Mouse (Mus musculus): ENCODE results near the gene Srcin1. TPM values are rescaled to one million over a fixed set of nuclear protein-coding genes. Genes with fewer than 3 reads are reported as not detected.
A peak's percentile ranks its signal among the peaks of the same experiment; 100 is the strongest.

Gene Srcin1
- total RNA-seq, 2 experiments from 2014 or later = 271 to 286 TPM

DNA sequence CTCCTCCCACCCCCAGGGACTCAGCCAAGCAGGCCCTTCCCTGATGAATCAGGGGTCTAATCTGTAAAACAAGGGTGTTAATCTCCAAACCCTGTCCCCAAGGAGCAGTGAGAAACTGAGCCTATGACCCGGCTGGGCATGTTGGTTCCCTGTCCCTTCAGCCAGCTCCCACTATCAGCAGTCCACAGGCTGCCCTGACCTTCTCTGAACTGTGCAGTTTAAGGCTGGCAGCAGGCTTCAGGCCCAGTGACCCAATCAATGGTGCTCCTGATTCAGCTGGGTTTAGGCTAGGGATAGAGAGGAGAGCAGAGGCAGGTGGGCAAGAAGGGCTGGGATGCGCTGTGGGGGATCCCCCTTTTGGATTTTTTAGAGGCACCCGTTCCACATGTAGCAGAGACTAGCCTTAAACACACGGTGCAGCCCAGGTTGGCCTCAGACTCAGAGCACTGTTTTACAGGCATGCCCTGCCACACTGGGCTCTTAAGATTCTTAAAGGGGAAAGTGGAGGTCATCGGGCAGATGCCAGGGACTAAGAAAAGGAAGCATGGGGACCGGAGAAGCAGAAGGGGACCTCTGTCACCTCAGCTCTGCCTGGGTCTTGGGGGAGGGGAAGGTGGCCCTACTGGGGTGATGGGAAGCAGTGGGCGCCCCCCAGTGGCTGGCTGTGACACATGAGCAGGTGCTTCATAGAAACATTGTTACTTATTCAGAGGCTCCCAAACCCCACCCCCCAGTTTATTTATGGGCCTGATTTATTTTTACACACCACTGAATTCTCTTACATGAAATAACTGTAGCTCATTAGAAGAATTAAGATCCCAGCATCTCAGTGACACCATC lies 19.2 kb downstream of the Srcin1 start:
- DNase-seq (ENCODE audit: low spot score in 2 of 2) = peak; percentile 85 to 90

DNA sequence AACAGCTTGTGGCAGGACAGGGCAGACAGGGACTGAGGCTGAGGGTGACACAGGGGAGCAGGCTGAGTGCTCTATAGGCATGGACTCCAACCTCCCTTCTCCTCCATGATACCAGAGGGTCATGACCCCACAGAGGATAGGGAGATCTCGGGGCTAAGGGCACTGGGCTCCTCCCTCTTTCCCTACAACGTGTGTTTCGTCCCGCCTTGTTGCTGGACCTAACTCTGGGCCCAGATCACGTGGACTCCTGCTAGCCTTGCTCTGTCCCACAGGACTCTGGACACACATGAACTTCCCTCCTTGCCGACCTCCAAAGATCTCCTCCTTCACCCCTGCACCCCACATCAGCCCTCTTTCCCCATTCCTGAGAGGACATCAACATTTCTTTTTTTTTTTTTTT lies 20.8 kb downstream of the Srcin1 start:
- no peak for DNase-seq (ENCODE audit: low spot score in 2 of 2)

DNA sequence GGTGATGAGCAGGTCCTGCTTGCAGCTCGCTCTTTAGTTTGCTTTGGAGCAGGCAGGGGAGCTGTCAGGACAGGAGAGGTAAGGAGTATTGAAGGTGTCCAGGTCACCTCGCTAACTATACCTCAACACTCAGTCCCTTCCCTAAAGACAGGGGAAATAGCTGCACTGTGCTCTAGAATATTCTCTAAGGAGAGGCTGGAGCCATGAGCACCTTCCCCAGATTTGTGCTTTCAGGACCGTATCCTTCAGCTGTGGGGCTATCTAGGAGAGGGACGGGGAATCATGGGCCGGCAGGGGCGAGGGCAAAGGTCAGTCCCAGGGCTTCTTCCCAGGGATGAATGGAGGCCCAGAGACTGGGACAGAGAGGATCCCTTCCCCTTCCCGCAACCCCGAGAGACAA lies 23.8 kb downstream of the Srcin1 start:
- no peak for DNase-seq (ENCODE audit: low spot score in 2 of 2)

GRCm38 (mm10) chr11:97548757-97549156 lies 27.2 kb downstream of the Srcin1 start:
- no peak for DNase-seq (ENCODE audit: low spot score in 2 of 2)

GRCm38 (mm10) chr11:97547957-97548706 lies 27.9 kb downstream of the Srcin1 start:
- no peak for DNase-seq (ENCODE audit: low spot score in 2 of 2)

GRCm38 (mm10) chr11:97546804-97547411 lies 29.1 kb downstream of the Srcin1 start:
- peak in 1 of 2 experiments; percentile 63 for DNase-seq (ENCODE audit: low spot score in 2 of 2)

GRCm38 (mm10) chr11:97545808-97546560 lies 30.0 kb downstream of the Srcin1 start:
- no peak for DNase-seq (ENCODE audit: low spot score in 2 of 2)

DNA sequence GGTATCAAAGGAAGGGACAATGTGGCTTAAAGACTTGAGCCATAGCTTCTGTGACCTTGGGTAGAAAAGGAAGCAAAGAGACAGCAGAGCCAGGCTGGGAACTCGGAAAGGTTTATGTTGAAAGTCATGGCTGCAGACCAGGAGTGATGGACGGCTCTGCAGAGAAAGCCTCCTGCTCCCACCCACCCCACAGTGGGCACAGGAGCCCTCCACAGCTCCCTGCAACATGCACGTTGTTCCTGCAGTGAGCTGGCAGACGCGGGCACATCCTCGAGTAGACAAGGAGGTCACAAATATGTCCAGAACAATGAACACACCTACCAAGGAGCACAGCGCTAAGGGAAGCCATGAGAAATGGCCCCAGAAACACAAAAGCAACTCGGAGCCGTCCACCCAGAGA lies 32.1 kb downstream of the Srcin1 start:
- no peak for DNase-seq (ENCODE audit: low spot score in 2 of 2)

- DNase-seq (ENCODE audit: low spot score in 2 of 2) = peak; percentile 67 to 79
These were observed 32.7 kb downstream of the Srcin1 start for GRCm38 (mm10) chr11:97543181-97543733.

GRCm38 (mm10) chr11:97542171-97543150 lies 33.5 kb downstream of the Srcin1 start:
- DNase-seq (ENCODE audit: low spot score in 2 of 2) = no peak

DNA sequence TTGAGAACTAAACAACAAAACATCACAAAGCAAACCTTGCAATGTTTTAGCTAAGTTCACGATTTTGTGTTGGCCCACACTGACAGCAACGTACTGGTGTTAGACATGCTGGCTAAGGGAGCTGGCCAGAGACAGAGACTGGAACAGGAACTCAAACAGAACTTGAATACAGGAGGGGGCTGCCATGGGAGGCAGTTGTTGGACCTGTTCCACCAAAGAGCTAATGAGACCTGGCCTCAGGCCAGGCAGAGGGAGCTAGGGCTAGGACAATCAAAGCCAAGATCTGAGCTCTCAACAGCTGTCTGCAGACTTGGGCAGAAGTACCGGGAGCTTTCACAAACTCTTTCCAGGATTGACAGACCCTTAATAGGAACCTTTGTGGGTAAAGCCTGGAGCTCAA lies 35.4 kb downstream of the Srcin1 start:
- DNase-seq (ENCODE audit: low spot score in 2 of 2) = peak; percentile 78 to 84

DNA sequence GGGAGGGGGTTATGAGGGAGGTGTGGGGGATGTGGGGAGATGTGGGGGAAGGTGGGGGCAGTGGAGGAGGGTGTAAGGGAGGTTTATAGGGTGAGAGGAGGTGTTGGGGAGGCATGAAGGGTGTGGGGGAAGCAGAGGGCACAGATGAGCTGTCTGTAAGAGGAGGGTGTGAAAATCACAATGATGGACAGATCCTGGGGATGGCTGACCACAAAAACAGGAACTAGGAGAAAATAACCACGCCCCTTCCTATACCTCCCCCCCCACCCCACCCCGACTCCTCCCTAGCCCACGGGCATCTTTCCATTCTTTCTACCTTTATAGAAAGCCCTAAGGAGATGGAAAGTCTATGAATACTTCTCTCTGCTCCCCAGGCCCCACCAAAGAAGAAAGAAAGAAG lies 35.9 kb downstream of the Srcin1 start:
- DNase-seq (ENCODE audit: low spot score in 2 of 2) = no peak

DNA sequence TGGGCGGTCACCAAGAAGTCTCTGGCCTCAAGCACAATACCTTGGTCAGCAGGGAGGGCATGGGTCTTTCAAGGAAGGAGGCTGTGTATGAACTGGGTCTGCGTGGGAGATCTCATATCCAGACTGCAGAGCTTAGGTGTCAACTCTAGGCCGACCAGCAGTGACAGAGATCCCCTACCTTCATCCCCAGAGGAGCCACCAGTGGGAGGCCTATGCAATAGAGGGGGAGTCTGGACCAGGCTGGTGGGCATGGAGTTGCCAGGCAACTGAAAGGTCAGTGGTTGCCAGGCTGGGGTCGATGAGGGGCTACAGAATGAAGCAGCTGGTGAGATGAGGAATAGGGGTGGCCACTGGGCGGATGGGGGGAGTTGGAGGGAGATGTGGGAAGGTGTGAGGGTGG lies 36.4 kb downstream of the Srcin1 start:
- no peak for DNase-seq (ENCODE audit: low spot score in 2 of 2)

GRCm38 (mm10) chr11:97537580-97538089 lies 38.4 kb downstream of the Srcin1 start:
- DNase-seq (ENCODE audit: low spot score in 2 of 2) = no peak

DNA sequence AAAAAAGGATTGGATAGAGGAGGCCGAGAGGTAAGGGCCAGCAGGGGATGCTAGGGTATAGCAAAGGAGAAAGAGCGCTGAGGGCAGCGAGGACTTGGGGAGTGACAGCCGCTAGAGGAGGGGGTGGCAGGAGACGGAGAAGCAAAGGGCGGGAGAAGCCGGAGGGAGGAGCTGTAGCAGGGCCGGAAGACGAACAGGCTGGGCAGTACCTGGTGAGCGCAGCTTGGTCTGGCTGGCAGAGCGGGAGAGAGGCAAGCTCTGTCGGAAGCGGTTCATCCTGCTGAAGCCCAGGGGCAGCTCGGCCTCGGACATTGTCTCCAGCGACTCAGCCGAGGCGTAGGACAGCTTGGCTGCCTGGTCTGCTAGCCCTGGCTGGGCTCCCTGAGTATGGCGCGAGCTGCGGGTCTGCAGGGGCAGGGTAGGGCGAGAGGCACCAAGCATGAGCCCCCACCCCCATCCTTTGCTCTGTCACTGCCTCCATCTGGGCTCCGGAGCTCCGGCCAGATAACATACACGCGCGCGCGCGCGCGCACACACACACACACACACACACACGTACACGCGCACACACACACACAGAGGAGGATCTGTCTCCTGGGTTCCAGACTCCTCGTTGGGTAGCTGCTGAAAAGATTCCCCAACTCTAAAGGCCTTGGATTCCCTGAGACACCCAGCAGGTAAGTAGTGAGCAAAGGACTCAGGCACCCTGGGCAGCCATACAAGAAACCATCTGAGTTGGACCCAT lies 39.0 kb downstream of the Srcin1 start:
- peak; percentile 43 to 61 for DNase-seq (ENCODE audit: low spot score in 2 of 2)

- DNase-seq (ENCODE audit: low spot score in 2 of 2) = no peak
These were observed 39.8 kb downstream of the Srcin1 start for GRCm38 (mm10) chr11:97536083-97536747.

DNA sequence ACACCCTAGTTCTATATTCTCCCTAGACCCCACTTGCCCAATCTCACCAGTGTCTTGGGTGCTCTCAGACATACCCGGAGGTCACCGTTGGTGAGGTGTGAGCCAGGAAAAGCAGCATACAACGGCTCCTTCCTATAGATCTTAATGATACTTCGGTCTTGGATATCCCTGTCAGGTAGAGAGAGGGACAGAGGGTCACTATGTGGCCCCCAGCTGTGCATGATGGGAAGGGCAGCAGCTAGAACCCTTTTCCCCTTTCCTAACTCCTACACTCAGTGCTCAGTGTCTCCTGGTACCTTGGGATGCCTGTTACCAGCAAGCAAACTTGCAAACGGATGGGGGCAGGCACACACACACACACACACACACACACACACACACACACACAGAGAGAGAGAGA lies 40.3 kb downstream of the Srcin1 start:
- no peak for DNase-seq (ENCODE audit: low spot score in 2 of 2)

- DNase-seq (ENCODE audit: low spot score in 2 of 2) = no peak
These were observed 40.7 kb downstream of the Srcin1 start for GRCm38 (mm10) chr11:97535308-97535630.
